Mouse (Mus musculus) thymus, postnatal 14 days (tissue): ENCODE data around the gene St8sia4.

ENCODE experiments used
- DNase-seq: peaks from one replicate; pipeline ENCODE4 v3.0.0; 2021

Gene St8sia4

GRCm38 (mm10) chr1:95667435-95668252 lies at the start of gene St8sia4:
St8sia4 (minus strand) TSS chr1:95667571.
- peak; percentile 96 for DNase-seq

GRCm38 (mm10) chr1:95709181-95709580 lies 41.8 kb upstream of the St8sia4 start:
- DNase-seq: no peak

- DNase-seq: no peak
These were observed 32.5 kb upstream of the St8sia4 start for GRCm38 (mm10) chr1:95699903-95700302.

GRCm38 (mm10) chr1:95674052-95674451 lies 6.7 kb upstream of the St8sia4 start:
- DNase-seq: no peak

- DNase-seq: peak; percentile 16
These were observed 958 bp upstream of the St8sia4 start for GRCm38 (mm10) chr1:95668253-95668805.

- DNase-seq: peak; percentile 37
These were observed 640 bp downstream of the St8sia4 start for GRCm38 (mm10) chr1:95666541-95667320.

- peak; percentile 69 for DNase-seq
These were observed 1.4 kb downstream of the St8sia4 start for GRCm38 (mm10) chr1:95665951-95666484.

GRCm38 (mm10) chr1:95664969-95665702 lies 2.2 kb downstream of the St8sia4 start:
- peak; percentile 73 for DNase-seq

- peak; percentile 37 for DNase-seq
These were observed 3.0 kb downstream of the St8sia4 start for GRCm38 (mm10) chr1:95664321-95664825.

- DNase-seq: no peak
These were observed 10.2 kb downstream of the St8sia4 start for GRCm38 (mm10) chr1:95657051-95657668.

GRCm38 (mm10) chr1:95655564-95655963 lies 11.8 kb downstream of the St8sia4 start:
- peak; percentile 38 for DNase-seq

- DNase-seq: no peak
These were observed 13.9 kb downstream of the St8sia4 start for GRCm38 (mm10) chr1:95653445-95653844.

- DNase-seq: no peak
These were observed 23.1 kb downstream of the St8sia4 start for GRCm38 (mm10) chr1:95644292-95644691.

- DNase-seq: no peak
These were observed 28.4 kb downstream of the St8sia4 start for GRCm38 (mm10) chr1:95639001-95639400.

GRCm38 (mm10) chr1:95624376-95624775 lies 43.0 kb downstream of the St8sia4 start:
- DNase-seq: no peak

- DNase-seq: no peak
These were observed 48.7 kb downstream of the St8sia4 start for GRCm38 (mm10) chr1:95618647-95619046.

- no peak for DNase-seq
These were observed 49.2 kb downstream of the St8sia4 start for GRCm38 (mm10) chr1:95618125-95618524.

- DNase-seq: no peak
These were observed 57.4 kb downstream of the St8sia4 start for GRCm38 (mm10) chr1:95610017-95610416.

GRCm38 (mm10) chr1:95609045-95609444 lies 58.3 kb downstream of the St8sia4 start:
- DNase-seq: no peak

- DNase-seq: peak; percentile 8
These were observed 61.9 kb downstream of the St8sia4 start for GRCm38 (mm10) chr1:95605458-95605857.

- DNase-seq: no peak
These were observed 69.3 kb downstream of the St8sia4 start for GRCm38 (mm10) chr1:95598108-95598507.

- no peak for DNase-seq
These were observed 70.5 kb downstream of the St8sia4 start for GRCm38 (mm10) chr1:95596825-95597224.
